Mouse (Mus musculus) left cerebral cortex, postnatal 25 days (tissue): ENCODE measurements at regions not wholly inside any gene's neighbourhood (a gene's known extent, or its start where the extent isn't known, plus 50 kb on each side); places are given as distances from the start of the nearest gene placed in this dataset.
"Not testable (repeated sequence)": the region's sequence is repeated elsewhere in the genome, so short reads cannot be mapped to it uniquely, and the experiment has no call there.

Source experiments
- DNase-seq, 2 experiments: peaks; one replicate each; pipeline ENCODE4 v3.0.0; 2022; ENCODE audit warnings: low spot score in 2 of 2, mixed read lengths in 1 of 2
- intact Hi-C: fragments of 180-260 bp; cut with DNase I; formaldehyde crosslinking; loops from one replicate; pipeline ENCODE4 v1.15.1; 2025

GRCm38 (mm10) chr13:28844495-28844894 lies 109.0 kb downstream of the Sox4 start:
- DNase-seq: no peak
- intact Hi-C loops: no loop called here

GRCm38 (mm10) chr13:28842811-28843210 lies 110.7 kb downstream of the Sox4 start:
- DNase-seq: no peak
- intact Hi-C loops: no loop called here

DNA sequence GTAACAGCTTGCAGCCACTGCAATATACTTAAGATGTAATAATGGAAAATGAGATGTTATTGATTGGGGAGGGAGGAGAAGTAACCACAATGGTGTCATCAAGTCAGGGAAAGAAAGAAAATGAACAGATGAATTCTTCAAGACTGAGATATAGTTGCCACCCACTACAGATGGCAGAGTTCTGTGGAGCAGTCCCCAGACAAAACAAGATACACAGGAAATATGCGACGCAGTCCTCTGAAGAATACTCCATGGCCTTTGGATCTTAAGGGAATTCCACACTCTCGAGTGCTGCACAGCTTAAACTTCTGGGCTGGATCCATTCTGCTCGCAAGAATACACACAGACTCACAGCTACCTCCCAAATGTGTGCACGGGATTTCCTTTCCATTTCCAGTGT lies 113.4 kb downstream of the Sox4 start:
- intact Hi-C loops: no loop called here
- DNase-seq: no peak

GRCm38 (mm10) chr13:28839084-28839483 lies 114.4 kb downstream of the Sox4 start:
- DNase-seq: no peak
- intact Hi-C loops: no loop called here

GRCm38 (mm10) chr13:28838216-28838615 lies 115.3 kb downstream of the Sox4 start:
- no peak for DNase-seq
- intact Hi-C loops: no loop called here

DNA sequence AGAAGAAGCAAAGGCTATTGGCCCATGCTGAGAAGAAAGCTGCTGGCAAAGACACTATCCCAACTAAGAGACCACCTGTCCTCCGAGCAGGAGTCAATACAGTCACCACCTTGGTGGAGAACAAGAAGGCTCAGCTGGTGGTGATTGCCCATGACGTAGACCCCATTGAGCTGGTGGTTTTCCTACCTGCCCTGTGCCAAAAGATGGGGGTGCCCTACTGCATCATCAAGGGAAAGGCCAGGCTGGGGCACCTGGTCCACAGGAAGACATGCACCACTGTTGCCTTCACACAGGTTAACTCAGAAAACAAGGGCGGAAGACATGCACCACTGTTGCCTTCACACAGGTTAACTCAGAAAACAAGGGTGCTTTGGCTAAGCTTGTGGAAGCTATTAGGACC lies 116.3 kb downstream of the Sox4 start:
- DNase-seq, intact Hi-C loops: not testable (repeated sequence)

DNA sequence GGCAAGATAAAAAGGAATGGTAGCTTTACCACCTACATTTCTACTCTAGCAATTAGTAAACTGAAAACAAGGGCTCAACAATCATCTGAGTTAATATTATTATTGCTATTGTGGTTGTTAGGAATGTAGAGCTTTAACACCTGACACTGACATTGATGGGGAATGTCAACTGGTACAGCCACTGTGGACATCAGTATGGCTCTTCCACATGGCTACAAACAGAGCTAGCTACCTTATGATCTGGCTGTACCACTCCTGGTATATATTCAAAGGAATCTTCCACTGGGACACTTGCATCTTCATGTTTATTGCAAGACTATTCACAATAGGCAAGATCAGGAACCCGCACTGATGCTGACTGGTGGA lies 119.8 kb downstream of the Sox4 start:
- intact Hi-C loops: no loop called here
- no peak for DNase-seq

DNA sequence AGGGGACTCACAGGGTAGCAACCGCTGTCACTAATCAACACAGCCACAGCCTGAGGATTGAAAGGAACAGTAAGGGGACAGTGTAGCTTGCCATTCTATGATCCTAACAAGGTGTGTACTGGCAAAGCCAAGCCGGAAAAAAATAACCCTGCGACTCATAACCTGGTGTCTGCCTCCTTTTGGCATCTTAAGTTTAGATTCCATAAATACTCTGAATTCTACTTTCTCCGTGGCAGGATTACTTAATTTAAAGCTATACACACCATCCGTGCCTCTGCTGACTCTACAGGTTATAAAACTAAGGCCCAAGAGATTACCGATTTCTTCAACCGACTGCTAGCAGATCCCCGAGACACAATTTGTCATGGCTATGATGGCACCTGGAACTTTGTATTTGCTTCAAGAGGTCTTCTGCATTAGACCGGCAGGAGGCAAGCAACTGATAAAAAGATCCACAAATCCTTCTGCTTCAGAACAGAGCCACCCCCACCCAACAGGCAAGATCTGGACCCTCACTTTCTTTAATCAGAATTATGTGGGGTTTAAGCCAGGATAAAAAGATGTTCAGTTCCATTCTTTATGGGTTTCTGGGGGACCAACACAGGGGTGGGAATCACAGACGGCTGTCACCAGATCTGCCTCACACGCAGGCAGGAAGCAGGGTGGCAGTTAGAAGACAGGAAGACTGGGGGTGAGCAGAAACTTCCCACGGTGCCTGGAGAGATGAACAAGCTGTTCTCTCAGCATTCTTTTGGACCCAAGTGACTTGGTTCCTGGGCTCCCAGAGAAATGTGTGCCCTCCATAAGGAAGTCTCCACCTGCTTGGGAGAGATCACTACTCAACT lies 120.4 kb downstream of the Sox4 start:
- intact Hi-C loops: no loop called here
- DNase-seq: peak in 1 of 2 experiments; percentile 49

DNA sequence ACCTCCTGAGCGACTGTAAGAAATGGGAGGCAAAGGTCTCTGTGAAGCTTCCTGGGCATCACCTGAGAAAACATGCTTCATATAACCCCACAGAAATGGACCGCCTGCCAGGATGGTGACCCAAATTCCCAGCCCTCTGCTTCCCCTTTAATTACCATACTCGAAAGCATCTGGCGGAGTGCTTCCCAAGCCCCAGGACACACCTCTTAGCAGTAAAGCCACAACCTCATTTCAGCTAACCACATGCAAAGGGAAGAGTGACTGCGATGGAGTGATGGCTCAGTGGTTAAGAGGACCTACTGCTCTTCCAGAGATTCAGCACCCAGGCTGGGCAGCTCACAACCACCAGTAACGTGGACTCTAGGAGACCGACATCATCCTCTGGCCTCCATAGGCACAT lies 127.2 kb downstream of the Sox4 start:
- no peak for DNase-seq
- intact Hi-C loops: no loop called here

DNA sequence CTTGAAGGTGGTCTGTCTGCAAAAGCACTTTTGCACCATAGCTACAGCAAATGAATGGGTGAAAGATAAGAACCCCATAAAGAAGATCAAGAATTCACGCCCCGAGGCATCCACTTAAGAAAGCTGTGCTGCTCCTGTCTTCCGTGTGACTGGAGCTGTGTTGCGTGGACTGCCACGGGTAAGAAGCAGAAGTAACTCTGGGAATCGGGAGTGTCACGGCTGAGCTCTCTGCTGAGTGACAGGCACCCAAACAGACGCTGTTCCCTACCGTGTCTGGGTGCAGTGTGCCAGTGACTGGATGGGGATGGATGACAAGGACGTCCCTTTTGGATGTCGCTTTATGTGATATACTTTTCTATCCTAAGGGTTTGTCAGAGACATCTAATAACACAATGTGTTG lies 129.5 kb downstream of the Sox4 start:
- no peak for DNase-seq
- intact Hi-C loops: no loop called here

DNA sequence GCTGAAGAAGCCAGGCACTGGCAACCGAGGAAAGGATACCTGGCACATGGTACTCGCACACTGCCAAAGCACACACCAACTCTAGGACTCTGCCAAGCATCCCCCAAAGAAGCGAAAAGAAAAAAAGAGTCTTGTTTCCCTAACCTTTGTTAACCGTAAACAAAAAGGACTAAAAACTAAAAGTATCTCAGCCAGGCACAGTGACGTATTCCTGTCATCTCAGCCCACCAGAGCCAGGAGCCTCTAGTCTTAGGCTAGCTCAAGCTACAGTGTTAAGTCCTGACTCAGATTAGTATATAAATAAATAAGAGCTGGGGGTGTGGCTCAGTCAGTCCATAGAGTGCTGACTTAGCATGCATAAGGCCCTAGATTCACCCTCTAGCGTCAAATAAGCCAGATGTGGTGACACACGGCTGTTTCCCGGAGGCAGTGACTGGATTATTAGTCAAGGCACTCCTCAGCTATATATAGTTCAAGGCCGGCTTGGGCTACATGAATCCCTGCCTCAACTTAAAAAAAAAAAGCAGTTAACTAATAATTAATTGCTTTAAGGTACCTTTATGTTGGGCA lies 130.1 kb downstream of the Sox4 start:
- DNase-seq: no peak
- intact Hi-C loops: no loop called here

DNA sequence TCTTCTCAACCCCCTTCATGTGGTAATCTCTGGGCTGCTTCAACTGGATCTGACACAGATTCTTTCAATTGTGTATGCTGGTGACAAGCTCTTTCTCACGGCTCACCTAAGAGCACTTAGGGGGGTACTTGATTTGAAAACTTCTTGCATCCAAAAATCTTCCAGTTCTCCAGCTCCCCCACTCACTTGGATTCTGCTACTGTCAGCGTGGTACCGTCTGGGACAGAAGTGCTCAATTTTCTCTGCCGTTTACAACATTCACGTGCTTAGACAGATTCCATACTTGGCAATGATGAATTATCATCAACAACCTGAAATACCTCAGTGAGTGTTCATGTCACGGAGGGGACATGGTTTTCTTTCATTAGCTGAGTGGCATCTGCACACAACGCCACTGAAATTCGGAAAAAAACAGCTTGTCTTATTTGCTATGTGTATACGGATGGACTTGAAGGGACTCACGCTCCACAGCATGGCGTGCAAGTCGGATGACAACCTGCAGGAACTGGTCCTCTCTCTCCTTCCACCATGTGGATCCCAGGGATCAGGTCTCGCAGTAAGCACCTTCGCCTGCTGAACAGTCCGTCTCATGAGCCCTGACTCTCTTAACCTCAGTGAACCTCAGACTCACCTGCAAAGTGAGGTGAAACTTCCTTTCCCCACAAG lies 132.5 kb downstream of the Sox4 start:
- intact Hi-C loops: no loop called here
- DNase-seq: peak in 1 of 2 experiments; percentile 14

GRCm38 (mm10) chr13:28814127-28814526 lies 139.4 kb downstream of the Sox4 start:
- no peak for DNase-seq
- intact Hi-C loops: no loop called here

- DNase-seq: no peak
- intact Hi-C loops: no loop called here
Measured at GRCm38 (mm10) chr13:28811667-28812575, 141.6 kb downstream of the Sox4 start.

GRCm38 (mm10) chr13:28811081-28811439 lies 142.5 kb downstream of the Sox4 start:
- intact Hi-C loops: no loop called here
- DNase-seq: no peak

DNA sequence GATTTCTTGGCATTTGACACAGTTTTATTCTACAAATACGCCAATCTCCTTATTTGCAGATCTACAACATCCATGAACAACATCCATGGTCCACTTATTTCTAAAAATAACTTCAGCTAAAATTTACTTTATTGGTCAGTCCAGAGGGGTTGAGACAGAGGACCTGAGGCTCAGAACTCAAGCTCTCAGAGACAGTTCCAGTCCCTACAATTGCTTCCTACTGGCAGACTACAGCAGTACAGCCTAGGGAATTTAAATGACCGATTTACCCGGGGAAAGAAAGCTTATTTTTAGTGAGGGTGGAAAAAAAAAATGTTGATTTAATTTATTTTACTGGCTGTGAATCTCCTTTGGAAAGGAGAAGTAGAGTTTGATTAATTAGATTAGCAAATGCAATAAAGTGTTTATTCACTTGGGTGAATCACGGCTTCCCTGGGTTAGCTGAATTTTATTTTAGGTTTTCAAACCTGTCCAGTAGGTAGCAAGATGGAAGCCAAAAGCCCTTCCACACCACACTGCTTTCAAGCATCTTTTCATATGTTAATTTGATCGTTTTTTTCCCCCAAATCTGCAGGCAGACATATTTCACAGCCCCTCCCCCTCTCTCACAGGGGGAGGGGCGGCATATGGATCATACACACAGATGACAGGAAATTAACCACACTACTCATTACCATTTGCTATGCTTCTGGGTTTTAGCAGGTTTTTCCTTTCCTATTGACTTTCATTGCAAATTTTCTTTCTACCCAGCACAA lies 143.0 kb downstream of the Sox4 start:
- no peak for DNase-seq
- intact Hi-C loops: no loop called here

GRCm38 (mm10) chr13:28805302-28805701 lies 148.2 kb downstream of the Sox4 start:
- no peak for DNase-seq
- intact Hi-C loops: no loop called here

DNA sequence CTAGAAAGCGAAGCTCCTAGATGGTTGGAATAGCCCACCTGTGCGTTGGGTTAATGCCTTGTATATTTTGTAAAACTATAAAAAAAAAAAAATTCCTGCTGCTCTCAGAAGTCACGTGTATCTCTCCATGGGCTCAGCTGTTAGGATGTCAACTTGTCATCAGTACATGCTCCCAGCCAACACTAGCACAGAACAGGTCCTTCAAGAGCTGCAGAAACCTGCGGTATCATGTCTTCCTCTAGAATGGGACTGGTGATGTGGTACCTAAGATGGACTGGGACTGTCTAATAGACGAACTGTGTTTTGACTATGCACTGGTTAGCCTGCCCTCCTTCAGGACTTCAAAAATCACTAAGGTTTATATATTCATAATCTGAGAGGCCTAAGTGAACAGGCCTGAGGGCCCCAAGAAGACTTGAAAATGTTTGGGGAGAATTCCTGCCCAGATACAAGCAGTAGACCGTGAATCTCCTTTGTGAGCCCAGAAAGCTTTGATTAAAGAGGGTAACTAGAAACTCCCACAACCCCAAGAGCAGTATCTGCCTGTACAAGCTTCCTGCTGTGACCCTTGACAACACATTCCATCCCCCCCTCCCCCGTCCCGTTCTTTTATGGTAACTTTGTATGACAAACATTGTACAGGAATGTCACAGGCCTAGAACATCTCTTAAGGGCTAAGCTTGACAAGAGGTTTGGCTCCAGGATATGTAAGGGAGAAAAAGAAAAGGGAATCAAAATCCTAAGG lies 152.1 kb downstream of the Sox4 start:
- no peak for DNase-seq
- intact Hi-C loops: no loop called here

GRCm38 (mm10) chr13:28800676-28801075 lies 152.8 kb downstream of the Sox4 start:
- DNase-seq: no peak
- intact Hi-C loops: no loop called here
